Mouse (Mus musculus) cerebellum, postnatal 4 days (tissue): ENCODE measurements around the gene Stk32c.
A peak's percentile ranks its signal among the peaks of the same experiment; 100 is the strongest.

Experiments used
- DNase-seq, 2 experiments: peaks; one replicate each; pipeline ENCODE4 v3.0.0; 2022; ENCODE audit warnings: low spot score in 2 of 2, mixed read lengths in 1 of 2

Stk32c gene

DNA sequence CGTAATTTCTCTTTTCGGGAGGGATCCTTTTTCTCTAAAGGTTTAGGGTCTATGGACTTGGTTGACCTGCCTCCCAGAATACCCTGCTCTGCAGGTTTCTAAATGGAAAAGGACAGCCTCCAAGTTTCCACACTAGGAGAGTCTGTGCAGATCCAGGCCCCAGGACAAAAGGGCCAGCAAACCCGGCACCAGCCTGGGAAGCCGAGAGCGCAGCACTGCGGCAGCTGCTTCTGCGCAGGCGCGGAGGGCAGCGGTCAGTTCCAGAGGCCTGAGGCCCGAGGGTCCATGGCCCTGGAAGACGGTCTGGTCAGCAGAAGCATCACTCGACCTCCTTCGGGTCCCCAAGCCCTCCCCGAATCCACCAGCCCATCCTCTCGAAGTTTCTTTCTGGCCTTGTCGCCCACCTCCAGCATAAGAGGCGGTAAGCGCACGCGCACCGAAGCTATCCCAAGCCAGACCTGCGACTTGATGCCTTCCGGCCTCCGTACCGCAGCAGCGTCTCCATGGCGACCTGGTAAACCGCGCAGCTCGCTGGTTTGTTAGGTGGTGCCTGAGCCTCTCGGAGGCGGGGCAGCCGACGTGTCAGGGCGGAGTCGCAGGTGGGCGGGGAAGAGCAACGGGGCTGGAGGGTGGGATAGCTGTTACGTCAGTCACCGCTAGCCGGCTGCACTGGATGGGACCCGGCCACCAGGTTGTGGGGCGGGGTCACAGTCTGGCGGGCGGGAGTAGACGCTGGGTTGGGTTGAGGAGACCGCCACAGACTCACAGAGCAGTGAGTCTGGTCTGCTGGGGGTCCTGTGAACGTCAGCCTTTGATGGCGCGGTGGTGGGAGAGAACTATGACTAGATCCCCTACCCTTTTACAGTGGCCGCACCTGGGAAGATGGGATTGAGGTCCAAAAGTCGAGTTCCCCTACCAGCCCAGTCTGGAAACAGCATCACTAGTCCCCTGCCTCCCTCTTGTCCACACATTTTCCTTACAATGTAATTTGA lies at the start of gene Stk32c, which contains the start of gene Lrrc27:
Gene Stk32c (minus strand): TSS at position 554 of the 992 bp plus-strand sequence.
Gene Lrrc27 (plus strand): TSS at position 235 of the 992 bp plus-strand sequence.
- peak; percentile 87 to 93 for DNase-seq

- no peak for DNase-seq
These were observed 44.8 kb upstream of the Stk32c start for GRCm38 (mm10) chr7:139257752-139258542.

DNA sequence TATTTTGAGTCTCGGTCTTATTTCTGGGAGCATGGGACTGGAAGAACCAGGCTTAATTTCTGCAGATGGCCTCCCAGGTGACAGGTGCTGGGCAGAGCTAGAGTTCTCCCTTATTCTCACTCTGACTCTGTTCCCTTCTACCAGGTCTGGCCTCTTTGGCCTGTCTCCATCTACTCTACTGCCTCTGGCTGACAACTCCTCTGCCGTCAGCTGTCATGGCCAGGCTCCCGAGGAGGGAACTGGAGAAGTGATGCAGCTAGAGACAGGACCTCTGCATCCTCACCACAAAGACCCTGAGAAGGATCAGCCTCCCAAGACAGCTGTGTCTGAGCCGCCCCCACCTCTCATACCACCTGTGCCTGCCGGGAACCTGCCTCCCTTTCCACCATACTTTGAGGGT lies 41.5 kb upstream of the Stk32c start:
- no peak for DNase-seq

DNA sequence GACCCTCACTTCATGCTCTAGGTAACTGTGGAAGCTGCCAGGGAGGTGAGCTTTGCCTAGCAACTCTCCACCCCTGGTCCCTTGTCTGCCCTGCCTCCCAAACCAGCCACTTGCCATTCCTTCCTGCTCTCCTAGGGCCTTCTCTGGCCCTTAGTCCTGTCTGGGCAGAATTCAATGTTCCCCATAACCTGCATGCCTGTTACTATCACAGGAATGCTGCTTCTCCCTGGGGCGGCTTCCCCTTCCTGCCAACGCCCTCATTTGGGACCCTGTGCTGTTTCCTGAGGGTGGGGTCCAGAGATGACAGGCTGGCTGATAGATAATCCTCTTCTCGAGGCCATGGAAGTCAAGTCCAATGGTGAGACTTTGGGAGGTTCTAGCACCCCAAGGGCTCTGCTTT lies 40.4 kb upstream of the Stk32c start:
- no peak for DNase-seq

GRCm38 (mm10) chr7:139252986-139253385 lies 39.9 kb upstream of the Stk32c start:
- DNase-seq, result no peak

GRCm38 (mm10) chr7:139252566-139252965 lies 39.5 kb upstream of the Stk32c start:
- no peak for DNase-seq

DNA sequence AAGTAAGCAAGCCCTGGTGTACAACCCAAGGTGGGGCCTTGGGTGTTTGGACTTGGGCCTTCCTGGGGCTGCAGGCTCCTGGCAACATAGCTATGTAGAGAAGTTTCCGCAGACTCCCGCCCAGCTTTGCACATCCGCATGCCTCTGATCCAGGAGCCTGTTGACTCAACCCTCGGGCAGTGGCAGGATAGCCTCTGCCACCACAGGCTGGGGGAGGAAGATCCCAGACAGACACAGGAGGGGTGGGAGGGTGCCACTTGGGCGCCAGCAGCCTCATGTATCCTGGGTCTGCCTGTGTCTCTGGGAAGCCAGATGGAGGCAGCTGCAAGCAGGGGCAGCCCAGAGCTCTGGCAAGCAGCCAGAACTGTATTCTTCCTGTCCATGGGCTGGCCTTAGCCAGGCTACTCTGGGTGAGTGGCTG lies 38.8 kb upstream of the Stk32c start:
- peak in 1 of 2 experiments; percentile 55 for DNase-seq

DNA sequence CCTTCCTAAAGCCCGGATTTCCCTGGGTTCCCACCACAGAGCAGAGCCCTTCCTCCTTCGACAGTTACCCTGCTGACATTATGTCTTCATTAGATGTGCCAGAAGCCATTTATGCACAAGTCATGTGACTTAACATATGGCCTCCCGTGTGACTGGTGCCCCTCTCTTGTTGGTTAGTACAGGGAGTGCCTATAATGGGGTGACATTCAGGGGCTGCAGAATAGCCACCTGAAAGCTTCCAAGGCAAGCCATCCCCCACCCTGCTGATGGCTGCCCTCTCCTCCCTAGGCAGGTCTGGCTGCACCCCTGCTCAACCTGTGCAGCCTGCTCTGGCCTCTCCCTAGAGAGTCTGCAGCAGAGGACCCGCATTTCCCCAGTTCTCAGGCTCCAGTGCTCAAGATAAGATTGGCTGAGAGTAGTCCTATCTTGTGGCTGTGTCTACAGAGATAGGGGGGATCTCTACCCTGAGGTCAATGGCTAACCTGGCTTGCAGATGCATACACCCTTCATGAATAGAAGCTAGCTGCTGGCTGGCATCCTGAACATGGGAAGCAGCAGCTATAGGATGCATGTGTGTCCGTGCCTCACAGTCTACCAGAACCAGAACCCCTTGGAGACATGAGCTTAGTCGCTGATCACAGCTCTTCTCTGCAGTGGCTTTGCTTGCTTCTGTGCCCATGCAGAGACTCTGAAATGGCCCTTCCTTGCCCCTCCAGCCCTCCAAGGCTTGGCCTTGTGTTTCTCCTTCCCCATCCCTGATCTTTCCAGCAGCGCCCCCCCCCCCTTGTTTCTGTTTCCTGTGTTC lies 36.5 kb upstream of the Stk32c start:
- no peak for DNase-seq

- no peak for DNase-seq
These were observed 35.7 kb upstream of the Stk32c start for GRCm38 (mm10) chr7:139248615-139249405.

DNA sequence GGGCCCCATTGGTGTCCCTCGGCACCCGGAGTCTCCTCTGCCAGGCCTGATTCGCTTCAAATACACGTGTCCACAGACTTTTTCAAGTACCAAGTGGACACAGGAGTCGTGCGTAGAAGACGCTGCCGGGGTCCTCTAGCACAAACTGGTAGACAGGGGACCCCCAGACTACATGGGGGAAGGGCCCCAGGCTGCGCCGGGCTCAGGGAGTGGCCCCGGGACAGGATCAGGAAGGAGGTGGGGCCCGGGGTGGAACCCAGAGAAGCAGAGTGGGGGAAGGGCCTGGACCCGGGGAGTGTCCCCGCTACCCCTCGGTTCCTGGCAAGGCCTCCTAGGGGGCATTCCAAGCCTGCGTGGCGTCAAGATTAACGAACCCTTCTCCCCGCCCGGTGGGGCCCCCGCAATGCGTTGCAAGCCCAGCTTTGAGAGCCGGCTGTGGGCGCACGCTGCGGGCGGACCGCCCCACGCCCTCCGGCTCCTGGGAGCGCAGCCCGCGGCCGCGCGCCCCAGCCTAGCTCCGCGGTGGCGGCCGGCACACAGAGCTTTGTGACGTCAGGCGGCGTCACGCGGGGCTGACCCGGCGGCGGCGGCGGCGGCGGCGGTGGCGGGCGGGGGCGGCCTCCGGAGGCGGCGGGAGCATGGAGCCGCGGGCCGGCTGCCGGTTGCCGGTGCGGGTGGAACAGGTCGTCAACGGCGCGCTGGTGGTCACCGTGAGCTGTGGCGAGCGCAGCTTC lies 34.9 kb upstream of the Stk32c start, which contains the start of gene Pwwp2b:
Gene Pwwp2b (plus strand): TSS at position 602 of the 734 bp plus-strand sequence.
- DNase-seq, result peak in 1 of 2 experiments; percentile 44

GRCm38 (mm10) chr7:139246931-139247880 lies 34.1 kb upstream of the Stk32c start:
- DNase-seq, result peak in 1 of 2 experiments; percentile 24

GRCm38 (mm10) chr7:139246086-139246485 lies 33.0 kb upstream of the Stk32c start:
- DNase-seq, result no peak

DNA sequence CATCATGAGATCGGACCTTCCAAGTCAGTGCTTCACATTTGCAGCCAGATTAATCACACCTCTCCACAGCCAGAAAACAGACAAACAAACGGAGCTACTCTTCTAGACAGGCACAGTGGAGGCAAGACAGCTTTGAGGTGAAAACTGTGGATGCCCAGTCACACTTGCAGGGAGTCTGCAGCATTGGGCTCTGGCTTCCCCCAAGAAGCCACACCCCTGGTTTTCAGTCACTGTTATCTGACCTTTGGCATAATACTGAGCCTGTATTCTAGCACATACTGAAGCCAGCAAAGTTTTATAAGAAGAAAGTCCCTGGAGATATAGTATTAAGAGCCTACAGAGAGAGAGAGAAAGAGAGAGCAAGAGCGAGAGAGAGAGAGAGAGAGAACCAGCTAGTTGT lies 26.3 kb upstream of the Stk32c start:
- no peak for DNase-seq

DNA sequence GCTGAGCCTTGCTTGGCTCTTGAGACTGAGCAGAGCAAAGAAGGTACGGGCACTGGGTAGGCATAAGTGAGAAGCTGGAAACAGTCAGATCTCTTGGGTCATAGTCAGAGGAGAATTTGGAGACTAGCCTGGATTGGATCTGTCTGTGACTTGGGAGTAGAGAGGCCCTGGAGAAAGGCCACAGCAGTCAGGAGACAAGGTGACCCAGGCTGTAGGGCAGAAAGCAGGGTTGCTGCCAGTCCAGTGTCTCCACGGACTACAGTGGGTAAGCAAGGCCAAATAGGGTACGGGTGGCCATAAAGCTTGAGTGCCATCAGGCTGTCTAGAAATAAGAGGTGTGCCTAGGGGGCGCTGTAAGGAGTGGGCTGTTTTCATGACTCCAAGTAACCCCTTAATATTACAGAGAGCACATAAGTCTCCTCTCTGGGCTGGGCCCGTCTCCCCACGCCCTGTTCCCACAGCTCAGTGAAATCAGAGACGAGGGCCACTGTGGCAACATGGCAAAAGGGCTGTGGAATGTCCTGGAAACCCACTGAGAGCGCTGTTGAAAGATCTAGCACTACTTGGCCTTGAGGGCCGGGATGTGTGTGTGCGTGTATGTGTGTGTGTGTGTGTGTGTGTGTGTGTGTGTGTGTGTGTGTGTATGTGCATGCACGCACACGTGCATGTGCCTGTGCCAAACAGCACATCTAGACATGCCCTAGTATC lies 22.7 kb upstream of the Stk32c start:
- no peak for DNase-seq

DNA sequence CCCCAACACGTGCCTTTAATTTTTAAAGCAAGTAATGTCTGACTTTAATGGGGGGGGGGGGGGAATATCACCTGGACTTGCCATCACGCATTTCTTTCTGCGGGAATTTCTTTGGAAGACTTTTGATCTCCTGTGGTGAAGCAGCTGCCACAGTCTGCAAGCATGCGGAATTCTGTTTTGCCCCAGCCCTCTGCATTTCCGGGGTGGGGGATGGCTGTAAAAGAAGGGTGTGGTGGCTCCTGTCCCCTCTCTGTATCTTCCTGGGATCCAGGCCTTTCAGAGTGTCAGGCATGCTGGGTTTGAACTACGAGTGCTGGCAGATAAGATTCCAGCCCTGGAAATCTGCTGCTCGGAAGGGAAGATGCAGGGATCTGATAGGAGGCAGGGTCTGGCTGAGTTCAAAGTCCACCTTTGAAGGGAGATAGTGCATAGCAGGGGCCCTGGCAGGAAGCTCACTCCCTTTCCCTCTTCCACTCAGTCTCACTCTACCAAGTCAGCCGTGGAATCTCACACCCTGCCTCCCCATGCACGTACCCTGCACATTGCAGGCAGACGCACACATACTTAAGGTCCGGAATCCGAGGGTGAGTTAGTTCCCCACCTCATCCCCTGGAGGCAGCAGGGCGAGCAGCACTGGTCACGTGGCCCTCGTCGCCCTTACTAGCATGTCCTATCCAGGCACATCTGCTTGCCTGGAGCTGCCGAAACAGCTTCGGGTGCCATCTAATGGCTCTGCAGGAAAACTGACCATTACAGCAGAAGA lies 21.5 kb upstream of the Stk32c start:
- peak in 1 of 2 experiments; percentile 28 for DNase-seq

GRCm38 (mm10) chr7:139233714-139234113 lies 20.6 kb upstream of the Stk32c start:
- DNase-seq, result peak; percentile 75 to 89

DNA sequence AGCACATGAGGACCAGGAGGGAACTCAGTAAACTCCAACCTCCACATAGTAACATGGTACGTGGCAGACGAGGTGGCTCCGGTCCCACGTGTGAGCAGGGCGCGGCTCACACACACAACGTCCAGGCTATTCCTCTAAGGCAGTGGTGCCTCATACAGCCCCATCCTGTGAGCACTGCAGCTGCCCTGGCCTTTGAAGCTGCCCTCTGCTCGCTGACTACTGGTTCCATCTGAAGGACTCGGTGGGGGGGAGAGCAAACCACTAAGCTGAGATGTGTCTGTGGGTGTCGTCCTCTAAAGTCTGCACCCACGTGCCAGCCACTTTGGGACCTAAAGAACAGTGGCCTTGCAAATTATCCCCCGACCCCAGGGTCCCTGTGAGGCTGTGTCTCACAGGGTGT lies 17.1 kb upstream of the Stk32c start:
- DNase-seq, result no peak
